Mouse (Mus musculus) lung, adult 18-20 months (tissue): ENCODE measurements around the gene Pagr1b.
A peak's percentile ranks its signal among the peaks of the same experiment; 100 is the strongest.

Source experiments
- DNase-seq, 2 experiments: peaks; one replicate each; pipeline ENCODE4 v3.0.0; 2022; ENCODE audit warnings: mixed read lengths in 2 of 2

Pagr1b gene

GRCm38 (mm10) chr7:127019306-127019960 is 3.1 kb upstream of the Pagr1b start:
- DNase-seq = no peak

- no peak for DNase-seq
Measured at GRCm38 (mm10) chr7:127018416-127019305, 2.4 kb upstream of the Pagr1b start.

GRCm38 (mm10) chr7:127017950-127018345 is 1.7 kb upstream of the Pagr1b start:
- no peak for DNase-seq

GRCm38 (mm10) chr7:127016971-127017949 is 976 bp upstream of the Pagr1b start, which contains the start of gene Pagr1a:
Gene Pagr1a, minus strand, starts transcription at chr7:127017352.
- DNase-seq = peak; percentile 98

GRCm38 (mm10) chr7:127016486-127016938 is 228 bp upstream of the Pagr1b start:
- DNase-seq = peak in 1 of 2 experiments; percentile 70

GRCm38 (mm10) chr7:127016081-127016480 is 203 bp downstream of the Pagr1b start:
- DNase-seq = peak; percentile 54 to 59

GRCm38 (mm10) chr7:127014993-127015392 is 1.3 kb downstream of the Pagr1b start:
- no peak for DNase-seq

- peak; percentile 83 to 86 for DNase-seq
Measured at GRCm38 (mm10) chr7:127014320-127014719, 2.0 kb downstream of the Pagr1b start, which contains the start of gene Mvp. Gene Mvp, minus strand, starts transcription at chr7:127014621.

- DNase-seq = no peak
Measured at GRCm38 (mm10) chr7:127013385-127013784, 2.9 kb downstream of the Pagr1b start.

- no peak for DNase-seq
Measured at GRCm38 (mm10) chr7:127012845-127013244, 3.4 kb downstream of the Pagr1b start.

- no peak for DNase-seq
Measured at GRCm38 (mm10) chr7:127012374-127012773, 3.9 kb downstream of the Pagr1b start.

GRCm38 (mm10) chr7:127011717-127012116 is 4.6 kb downstream of the Pagr1b start:
- no peak for DNase-seq

GRCm38 (mm10) chr7:127011051-127011450 is 5.2 kb downstream of the Pagr1b start:
- DNase-seq = no peak

- DNase-seq = no peak
Measured at GRCm38 (mm10) chr7:127009307-127010085, 6.8 kb downstream of the Pagr1b start.

- DNase-seq = peak; percentile 75 to 80
Measured at GRCm38 (mm10) chr7:127008239-127009019, 7.9 kb downstream of the Pagr1b start.

GRCm38 (mm10) chr7:127007313-127008024 is 8.8 kb downstream of the Pagr1b start:
- DNase-seq = no peak

GRCm38 (mm10) chr7:127004122-127004875 is 12.0 kb downstream of the Pagr1b start:
- DNase-seq = no peak

GRCm38 (mm10) chr7:127003620-127004019 is 12.7 kb downstream of the Pagr1b start:
- no peak for DNase-seq

GRCm38 (mm10) chr7:126999568-126999967 is 16.7 kb downstream of the Pagr1b start:
- no peak for DNase-seq
